Mouse (Mus musculus): ENCODE results near the gene Rragb. TPM values are rescaled to one million over a fixed set of nuclear protein-coding genes. Genes with fewer than 3 reads are reported as not detected.

Gene Rragb
- polyA plus RNA-seq (2017; shearing (Covaris generic)) = 13.0 TPM

GRCm38 (mm10) chrX:153139734-153140515 is at the start of gene Rragb:
Rragb (plus strand) TSS chrX:153139981.

GRCm38 (mm10) chrX:153118486-153118885 is 21.3 kb upstream of the Rragb start, which contains the start of gene Foxr2:
Foxr2 (plus strand) TSS chrX:153118786.

Other genes with a start within 250 kb of the Rragb start
- gene Usp51, start 133.5 kb upstream of the Rragb start, polyA plus RNA-seq (2017; shearing (Covaris generic)) = not detected
- gene Mageh1, start 102.4 kb upstream of the Rragb start, polyA plus RNA-seq (2017; shearing (Covaris generic)) = 4.5 TPM
- gene Foxr2, start 21.2 kb upstream of the Rragb start, polyA plus RNA-seq (2017; shearing (Covaris generic)) = not detected
- gene Klf8, start 97.5 kb downstream of the Rragb start, polyA plus RNA-seq (2017; shearing (Covaris generic)) = 2.2 TPM

Measured in inflammation-experienced regulatory T-cells, adult 16 weeks (primary cell).